Mouse (Mus musculus) left cerebral cortex, postnatal 25 days (tissue): ENCODE measurements around the gene Nrxn2. TPM values are rescaled to one million over a fixed set of nuclear protein-coding genes. Genes with fewer than 3 reads are reported as not detected.

ENCODE experiments used
- DNase-seq, 2 experiments: peaks; one replicate each; pipeline ENCODE4 v3.0.0; 2022; ENCODE audit warnings: low spot score in 2 of 2, mixed read lengths in 1 of 2
- intact Hi-C: fragments of 180-260 bp; cut with DNase I; formaldehyde crosslinking; loops from one replicate; pipeline ENCODE4 v1.15.1; 2025
- total RNA-seq, 2 experiments: library from RNA; stranded (reverse); gene quantifications; 2 replicates each; pipeline ENCODE4 v1.2.3; 2021

Gene Nrxn2
- total RNA-seq, 2 experiments from 2014 or later = 627 to 654 TPM

DNA sequence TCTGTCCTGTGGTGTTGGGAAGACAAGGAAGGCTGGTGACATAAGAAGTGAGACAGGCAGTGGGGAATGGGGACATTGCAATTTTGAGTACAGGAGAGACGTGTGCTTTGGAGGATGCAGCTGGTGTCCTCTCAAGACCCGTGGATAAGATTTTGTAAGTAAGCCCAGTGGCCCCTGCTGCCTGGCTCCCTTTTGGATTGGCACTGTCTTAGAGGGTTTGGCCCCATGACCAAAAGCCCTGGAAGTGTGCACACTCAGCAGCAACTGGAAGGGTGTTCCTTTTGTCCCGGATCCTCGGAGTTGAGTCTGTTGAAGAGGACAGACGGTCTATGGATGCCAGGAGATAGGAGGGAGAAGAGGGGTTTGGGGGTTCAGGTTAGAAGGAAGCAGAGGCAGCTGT lies 127.0 kb downstream of the Nrxn2 start:
- intact Hi-C loops = no loop called here

GRCm38 (mm10) chr19:6546096-6546495 lies 127.6 kb downstream of the Nrxn2 start:
- DNase-seq = no peak
- intact Hi-C loops = no loop called here

More for the DNA sequence above, 127.0 kb downstream of the Nrxn2 start:
- DNase-seq = no peak

DNA sequence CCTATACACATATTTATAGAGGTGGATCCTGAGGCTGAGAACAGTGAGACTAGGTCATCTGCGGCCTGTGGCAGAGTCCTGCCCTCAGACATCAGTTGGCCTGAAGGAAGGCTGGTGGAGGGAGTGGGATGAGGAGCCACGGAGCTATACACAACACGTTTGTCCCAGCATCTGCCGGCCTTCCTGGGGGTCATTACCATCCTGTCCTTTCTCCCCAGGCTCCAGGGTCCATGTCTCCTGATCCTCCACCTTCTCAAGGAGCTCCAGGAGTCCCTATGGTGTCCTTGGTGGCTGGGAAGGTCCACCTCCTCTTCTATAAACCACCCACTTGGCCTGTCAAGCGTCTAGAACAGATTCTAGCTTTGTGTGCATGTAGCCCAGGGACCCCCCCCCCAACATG lies 129.3 kb downstream of the Nrxn2 start:
- intact Hi-C loops = no loop called here
- no peak for DNase-seq

DNA sequence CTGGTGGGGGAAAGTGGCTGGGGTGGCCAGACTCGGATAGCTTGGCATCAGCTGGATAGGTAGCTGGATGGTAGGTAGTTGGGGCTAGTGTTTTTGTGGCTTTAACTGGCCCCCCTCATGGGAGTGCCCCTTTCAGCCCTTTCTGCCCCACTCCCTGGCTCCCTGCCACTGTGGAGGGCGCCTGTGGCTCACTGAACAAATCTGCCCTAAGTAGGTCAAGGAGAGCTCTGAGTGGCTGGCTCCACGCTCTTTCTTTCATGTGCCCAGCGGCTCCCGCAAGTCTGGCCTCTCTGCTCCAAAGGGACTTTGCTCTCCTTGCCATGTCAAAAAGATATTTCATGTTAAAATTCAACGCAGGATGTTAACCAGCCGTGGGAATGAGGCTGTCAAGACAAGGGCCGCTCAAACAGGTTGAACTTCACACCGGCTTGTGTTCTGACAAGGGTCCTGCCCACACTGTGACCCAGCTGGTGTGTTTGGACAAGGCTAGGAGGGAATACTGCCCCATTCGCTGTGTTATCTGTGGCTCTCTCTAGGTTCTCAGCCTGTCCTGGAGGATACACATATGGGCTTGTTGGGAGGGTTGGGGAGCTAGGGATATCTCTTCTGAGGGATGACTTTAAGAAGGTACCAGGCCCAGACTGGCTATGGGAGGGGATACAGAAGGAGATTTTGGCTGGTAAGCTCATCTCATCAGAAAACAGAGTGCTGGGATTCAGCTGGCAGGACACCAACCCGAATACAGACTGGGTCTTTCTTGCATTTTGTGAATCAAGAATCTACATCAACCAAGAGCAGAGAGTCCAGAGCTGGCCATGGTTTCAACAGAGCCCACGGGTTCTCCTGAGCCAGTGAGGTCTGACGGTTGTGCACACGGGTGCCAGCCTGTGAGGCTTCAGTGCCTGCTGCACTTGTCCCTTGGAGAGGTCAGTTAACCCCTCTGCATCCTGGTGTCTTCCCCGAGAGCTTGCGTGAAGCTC lies 130.2 kb downstream of the Nrxn2 start:
- intact Hi-C loops = no loop called here

DNA sequence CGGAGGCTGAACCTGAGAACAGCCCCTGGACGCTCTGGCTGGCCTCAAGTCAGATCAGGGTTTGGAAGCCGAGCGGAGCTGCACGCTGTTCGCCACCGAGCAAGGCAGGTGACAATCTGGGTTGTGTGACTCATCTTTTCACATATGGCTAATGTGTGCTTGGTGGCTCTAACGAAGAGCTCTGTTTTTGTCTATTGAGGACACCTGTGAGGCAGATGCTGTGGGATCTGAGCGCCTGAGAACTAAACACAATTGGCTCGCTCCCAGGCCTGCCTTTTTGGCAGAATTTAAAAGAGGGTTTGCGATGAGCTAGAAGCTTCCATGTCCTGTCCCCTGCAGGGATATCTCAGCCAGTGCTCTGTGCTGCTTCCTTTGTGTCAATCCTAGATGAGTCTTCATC lies 131.0 kb downstream of the Nrxn2 start:
- peak in 1 of 2 experiments; percentile 74 for DNase-seq
- intact Hi-C loops = no loop called here

More for the DNA sequence above, 130.2 kb downstream of the Nrxn2 start:
- no peak for DNase-seq

DNA sequence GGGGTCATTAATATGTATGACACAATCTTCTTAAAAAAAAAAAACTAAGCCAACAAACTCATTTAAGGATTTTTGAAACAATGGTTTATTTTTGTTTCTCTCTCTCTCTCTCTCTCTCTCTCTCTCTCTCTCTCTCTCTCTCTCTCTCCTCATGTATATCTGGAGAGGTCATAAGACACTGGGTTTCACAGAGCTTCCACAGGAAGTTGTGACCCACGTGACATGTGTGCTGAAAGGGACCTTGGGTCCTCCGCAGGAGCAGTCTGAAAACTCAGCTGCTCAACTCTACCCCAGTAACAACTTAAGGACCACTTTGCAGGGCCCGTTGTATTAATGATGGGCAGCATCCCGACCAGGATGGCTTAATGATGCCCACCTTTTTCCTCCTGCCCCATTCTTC lies 132.7 kb downstream of the Nrxn2 start:
- DNase-seq = no peak
- intact Hi-C loops = no loop called here

DNA sequence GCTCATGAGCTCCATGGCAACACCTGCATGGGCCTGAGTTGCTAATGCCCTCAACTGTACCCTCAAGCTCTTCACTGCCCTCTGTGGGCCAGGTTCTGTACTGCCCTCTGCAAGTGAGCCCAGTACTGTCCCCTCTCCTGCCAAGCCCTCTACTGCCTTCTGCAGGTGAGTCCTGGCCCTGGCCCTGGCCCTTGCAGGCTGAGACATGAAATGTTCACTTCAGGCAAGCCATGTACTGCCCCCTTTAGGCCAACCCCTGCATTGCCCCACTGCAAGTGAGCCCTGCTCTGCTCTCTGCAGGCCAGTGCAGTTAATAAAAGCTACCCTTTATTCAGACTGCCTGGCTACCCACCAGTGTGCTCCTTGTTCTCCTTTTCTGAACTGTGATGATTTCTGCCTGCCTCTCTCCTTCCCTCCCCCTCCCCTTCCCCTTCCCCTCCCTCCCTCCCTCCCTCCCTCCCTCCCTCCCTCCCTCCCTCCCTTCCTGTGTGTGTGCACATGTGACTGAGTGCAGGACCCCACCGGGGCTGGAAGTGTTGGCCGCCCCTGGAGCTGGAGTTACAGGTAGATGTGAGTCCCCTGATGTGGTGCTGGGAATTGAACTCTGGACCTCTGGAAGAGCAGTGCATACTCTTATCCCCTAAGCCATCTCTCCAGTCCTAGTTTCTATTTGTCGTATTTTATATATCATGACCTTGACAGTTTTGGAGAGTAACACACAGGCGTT lies 133.9 kb downstream of the Nrxn2 start:
- DNase-seq = peak in 1 of 2 experiments; percentile 60
- intact Hi-C loops = no loop called here

- no peak for DNase-seq
- intact Hi-C loops = no loop called here
These were observed 134.6 kb downstream of the Nrxn2 start for GRCm38 (mm10) chr19:6553174-6553573.

DNA sequence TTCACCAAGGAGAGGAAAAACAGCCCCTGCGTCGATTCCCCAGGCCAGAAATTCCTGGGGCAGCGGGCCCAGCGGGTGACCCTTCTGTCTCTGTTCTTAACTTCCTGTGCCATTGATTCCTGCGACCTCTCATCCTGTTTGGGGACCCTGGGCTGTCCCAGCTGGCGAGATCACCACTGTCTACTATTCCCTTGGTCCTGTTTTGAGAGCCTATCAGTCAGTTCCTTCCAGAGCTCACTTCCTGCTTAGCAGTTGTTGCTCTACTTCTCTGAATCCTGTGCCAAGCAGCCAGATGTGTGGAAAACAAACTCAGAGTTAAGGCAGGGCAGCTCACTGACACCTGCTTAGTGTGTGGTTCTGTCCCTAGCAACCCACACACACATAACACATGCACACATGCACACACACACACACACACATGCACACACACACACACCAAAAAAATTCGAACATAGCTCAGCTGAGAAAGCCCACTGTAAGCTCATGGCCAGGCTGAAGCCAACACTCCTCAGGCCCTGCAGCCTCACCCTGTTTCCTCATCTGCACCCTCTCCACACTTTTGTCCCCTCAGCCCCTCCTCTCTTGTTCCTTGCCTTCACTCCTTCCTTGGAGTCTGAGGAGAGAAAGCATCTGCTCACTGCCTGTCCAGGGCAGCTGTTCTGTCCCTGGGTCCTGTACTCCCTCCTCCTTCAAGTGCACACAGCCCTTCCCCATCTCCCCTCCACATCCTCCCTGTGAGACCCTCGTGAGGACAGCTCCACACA lies 135.5 kb downstream of the Nrxn2 start:
- intact Hi-C loops = no loop called here
- DNase-seq = no peak

DNA sequence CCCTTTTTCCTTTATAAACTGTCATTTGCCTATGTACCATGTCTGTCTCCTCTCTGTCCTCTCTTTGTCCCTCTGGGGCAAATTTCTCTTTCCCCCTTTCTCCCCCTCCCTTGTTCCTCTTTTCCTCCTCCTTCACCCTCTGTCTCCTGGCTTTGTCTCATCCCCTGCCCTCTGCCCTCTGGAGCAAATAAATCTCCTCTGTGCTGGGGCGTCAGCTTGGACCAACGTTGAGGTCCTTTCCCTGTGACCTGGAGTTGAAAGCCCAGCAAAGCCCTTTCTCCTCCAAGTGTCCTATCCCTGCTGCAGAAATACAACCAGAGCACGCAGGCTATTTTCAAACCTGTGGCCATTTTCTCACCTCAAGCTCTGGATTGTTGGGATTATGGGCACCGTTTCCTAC lies 141.0 kb downstream of the Nrxn2 start:
- intact Hi-C loops = no loop called here
- DNase-seq = no peak

- intact Hi-C loops = no loop called here
- DNase-seq = no peak
These were observed 141.8 kb downstream of the Nrxn2 start for GRCm38 (mm10) chr19:6560246-6560815.

DNA sequence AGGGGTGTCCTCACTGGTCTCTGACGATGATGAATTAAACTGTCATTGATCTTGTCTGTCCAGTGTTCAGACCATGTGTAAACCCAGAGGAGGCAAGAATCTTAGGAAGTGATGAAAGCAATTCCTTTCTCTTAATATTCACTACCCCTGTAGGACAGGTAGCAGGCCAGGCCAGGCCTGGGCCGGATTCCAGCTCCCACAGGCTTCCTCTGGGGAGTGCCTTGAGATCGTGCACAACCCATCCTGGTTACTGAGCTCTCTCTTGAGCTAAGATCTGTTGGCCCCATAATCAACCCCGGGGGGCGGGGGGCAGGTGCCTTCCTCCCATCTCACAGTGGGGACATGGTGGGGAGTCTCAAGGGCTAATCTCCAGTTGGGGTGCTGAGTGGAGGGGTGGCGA lies 146.6 kb downstream of the Nrxn2 start:
- DNase-seq = no peak
- intact Hi-C loops = no loop called here

- intact Hi-C loops = no loop called here
- no peak for DNase-seq
These were observed 147.9 kb downstream of the Nrxn2 start for GRCm38 (mm10) chr19:6566450-6566849.

DNA sequence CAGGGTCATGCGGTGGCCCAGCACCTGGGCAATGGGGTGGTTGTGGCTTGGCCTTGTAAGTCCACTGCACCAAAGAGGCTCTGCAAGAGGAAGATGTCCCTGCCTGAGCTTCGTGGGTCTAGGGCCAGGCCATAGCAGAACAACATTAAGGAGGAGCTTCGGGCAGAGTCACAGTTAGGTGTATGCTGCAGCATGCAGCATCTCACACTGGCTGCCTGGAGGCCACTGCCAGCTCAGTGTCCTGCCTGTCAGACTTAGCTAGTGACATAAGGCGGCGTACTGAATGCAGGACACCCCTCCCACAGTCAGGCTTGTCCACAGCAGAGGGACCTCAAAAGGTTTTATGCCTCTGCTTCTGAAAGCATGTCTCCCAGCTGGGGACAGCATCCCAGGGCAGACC lies 150.5 kb downstream of the Nrxn2 start:
- DNase-seq = no peak
- intact Hi-C loops = no loop called here

GRCm38 (mm10) chr19:6569561-6569960 lies 151.0 kb downstream of the Nrxn2 start:
- no peak for DNase-seq
- intact Hi-C loops = no loop called here

- DNase-seq = peak in 1 of 2 experiments; percentile 13
- intact Hi-C loops = no loop called here
These were observed 152.9 kb downstream of the Nrxn2 start for GRCm38 (mm10) chr19:6571476-6571875.

DNA sequence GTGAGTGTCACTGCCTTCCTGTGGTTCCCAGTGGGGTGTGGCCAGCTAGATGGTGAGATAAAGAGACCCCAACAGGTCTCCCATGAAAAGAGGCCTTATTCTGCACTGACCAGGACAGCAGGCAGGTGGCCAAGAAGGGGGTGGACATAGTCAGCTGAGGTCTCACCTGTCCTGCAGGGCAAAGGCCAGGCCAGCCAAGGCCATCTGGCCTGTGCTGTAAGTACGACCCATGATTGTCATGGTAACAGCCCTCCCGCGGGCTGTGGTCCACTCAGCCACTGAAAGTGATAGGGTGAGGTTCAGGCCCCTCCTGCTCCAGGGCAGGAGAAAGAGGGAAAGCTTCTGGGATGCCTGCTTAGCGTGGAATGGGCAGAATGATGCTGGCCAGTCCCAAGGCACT lies 153.5 kb downstream of the Nrxn2 start:
- intact Hi-C loops = no loop called here

More for the DNA sequence above, 153.5 kb downstream of the Nrxn2 start:
- DNase-seq = no peak
